Mouse (Mus musculus) kidney, postnatal 10 days (tissue): ENCODE measurements around the gene Zc3hav1l.

Experiments
- DNase-seq: peaks from one replicate; pipeline ENCODE4 v3.0.0; 2021; ENCODE audit warnings: mixed read lengths

The Zc3hav1l gene

DNA sequence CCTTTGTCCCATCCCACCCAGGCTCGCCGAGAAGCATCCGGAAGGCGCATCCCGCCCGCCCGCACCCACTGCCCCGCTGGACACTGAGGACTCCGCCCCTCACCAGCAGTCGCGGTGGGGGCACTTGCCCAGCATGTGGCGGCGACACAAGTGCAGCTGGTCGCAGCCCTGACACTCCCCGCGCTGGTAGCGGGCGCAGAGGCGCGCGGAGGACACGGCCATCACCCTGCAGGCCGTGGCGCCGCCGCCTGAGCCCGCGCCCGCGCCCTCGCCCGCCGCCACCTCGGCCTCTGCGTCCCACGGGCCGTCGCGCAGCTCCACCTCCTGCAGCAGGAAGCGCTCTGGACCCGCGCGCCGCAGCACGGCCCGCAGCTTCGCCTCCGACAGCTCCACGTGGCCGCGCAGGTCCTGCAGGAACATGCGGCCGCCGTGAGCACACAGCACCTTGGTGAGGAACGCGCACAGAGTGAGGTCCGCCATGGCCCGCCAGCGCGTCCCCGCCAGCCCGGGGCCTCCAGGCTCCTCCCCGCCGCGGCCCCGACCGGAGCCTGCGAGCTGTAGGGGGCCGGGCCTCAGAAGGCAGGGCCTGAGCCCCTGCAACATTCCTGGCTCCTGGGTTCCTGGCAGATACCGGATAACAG is at the start of gene Zc3hav1l:
TSS of gene Zc3hav1l (minus strand) at position 499 of the 641 bp plus-strand sequence.
- DNase-seq, result peak; percentile 86

DNA sequence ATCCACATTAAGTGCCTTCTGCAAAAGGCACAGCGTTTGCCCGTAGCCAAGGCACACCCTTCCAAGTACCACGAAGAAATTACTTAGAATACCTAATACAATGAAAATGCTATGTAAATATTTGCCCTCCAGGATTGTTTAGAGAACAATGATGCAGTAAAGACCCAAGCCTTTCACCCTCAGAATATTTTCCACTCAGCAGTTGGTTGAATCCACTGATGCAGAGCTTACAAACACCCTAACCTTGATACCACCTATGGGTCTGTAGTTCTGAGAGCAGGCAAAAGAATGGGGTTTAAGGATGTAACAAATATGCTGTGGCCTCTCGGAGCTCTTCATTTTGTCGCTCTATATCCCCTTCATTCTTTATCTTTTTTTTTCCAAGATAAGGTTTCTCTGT is 48.8 kb upstream of the Zc3hav1l start:
- DNase-seq, result no peak

DNA sequence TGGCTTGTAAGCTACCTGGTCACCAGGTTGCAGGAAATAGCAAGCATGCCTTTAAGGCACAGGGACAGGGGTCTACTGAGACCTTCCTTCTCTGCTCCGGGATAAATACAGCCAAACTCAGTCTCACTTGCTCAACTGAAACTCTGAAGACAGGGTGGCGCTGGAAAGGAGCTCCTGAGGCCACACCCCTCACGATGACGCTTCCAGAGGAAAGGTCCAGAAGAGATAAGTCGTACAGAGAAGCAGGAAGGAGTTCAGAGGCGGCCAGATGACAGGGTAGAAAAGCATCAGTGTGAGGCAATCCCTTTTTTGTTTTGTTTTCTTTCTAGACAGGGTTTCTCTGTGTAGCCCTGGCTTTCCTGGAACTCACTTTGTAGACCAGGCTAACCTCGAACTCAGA is 46.7 kb upstream of the Zc3hav1l start:
- DNase-seq, result peak; percentile 49

- no peak for DNase-seq
Observed at GRCm38 (mm10) chr6:38344006-38344670, 45.1 kb upstream of the Zc3hav1l start.

- DNase-seq, result no peak
Observed at GRCm38 (mm10) chr6:38343581-38343980, 44.5 kb upstream of the Zc3hav1l start.

DNA sequence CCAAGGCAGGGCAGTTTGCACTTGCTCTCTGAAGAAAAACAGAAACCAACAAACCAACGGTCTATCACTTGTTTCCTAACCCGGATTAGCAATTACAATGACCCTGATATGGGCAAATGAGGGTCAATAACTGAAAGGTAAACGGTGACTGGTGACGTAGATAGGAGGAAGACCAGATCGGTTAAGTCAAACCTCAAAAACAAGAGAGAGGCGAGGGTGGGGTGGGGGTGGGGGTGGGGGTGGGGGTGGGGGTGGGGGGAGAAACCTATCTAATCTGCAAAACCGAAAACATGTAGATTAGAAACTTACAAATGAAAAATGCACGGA is 43.6 kb upstream of the Zc3hav1l start:
- no peak for DNase-seq

- DNase-seq, result no peak
Observed at GRCm38 (mm10) chr6:38341751-38342665, 42.9 kb upstream of the Zc3hav1l start.

- DNase-seq, result no peak
Observed at GRCm38 (mm10) chr6:38339078-38339477, 40.0 kb upstream of the Zc3hav1l start.

- peak; percentile 31 for DNase-seq
Observed at GRCm38 (mm10) chr6:38337951-38338350, 38.9 kb upstream of the Zc3hav1l start.

GRCm38 (mm10) chr6:38337166-38337705 is 38.2 kb upstream of the Zc3hav1l start:
- no peak for DNase-seq

DNA sequence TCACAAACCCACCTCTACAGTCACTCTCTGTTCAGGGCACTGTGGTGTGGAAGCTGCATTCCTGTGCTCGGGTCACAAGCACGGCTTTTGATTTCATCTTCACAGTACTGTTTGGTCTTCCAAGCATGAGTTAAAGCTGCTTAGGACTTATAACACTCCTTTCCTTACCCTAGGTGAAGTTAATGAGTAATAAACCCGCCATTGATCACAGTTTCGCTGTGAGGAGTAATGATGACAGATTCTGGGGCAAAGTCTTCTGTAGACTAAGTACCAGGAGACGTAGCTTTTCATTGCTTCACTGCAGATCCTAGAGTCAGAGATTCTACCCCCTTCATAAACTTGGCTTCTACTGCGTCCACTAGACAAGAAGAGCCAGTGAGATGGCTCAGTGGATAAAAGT is 36.2 kb upstream of the Zc3hav1l start:
- no peak for DNase-seq

- peak; percentile 75 for DNase-seq
Observed at GRCm38 (mm10) chr6:38326596-38326995, 27.5 kb upstream of the Zc3hav1l start.

DNA sequence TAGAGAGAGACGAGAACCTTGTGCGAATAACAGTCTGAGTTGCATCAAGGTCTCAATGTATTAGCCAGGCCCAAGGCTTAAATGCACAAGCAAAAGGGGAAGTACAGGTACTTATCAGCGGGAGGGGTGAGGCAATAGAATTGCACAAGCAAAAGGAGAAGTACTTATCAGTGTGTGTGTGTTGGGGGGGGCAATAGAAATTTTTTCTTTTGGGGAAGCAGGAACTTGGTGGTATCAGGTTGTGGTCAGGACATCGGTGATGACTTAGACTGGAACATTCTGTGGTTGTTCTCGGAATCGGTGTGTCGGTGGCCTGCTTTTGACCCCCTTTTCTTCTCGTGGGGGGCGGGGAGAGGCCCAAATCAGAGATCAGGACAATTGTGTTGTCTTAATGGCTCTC is 21.6 kb upstream of the Zc3hav1l start:
- DNase-seq, result no peak

- no peak for DNase-seq
Observed at GRCm38 (mm10) chr6:38316050-38316449, 17.0 kb upstream of the Zc3hav1l start.

- no peak for DNase-seq
Observed at GRCm38 (mm10) chr6:38309741-38310140, 10.7 kb upstream of the Zc3hav1l start.

DNA sequence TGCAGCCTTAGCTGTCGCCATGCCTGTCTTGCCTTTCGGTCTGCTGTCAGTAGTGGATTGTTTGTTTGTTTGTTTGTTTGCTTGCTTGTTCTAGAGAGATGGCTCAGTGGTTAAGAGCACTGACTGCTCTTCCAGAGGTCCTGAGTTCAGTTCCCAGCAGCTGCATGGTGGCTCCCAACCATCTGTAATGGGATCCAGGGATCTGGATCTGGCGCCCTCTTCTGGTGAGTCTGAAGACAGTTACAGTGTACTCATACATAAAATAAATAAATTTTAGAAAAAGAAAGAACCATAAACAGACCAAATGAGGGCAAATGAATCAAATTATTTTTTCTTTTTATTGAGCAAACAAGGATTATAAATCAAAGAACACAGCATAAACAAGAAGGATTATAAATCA is 5.9 kb upstream of the Zc3hav1l start:
- DNase-seq, result no peak

DNA sequence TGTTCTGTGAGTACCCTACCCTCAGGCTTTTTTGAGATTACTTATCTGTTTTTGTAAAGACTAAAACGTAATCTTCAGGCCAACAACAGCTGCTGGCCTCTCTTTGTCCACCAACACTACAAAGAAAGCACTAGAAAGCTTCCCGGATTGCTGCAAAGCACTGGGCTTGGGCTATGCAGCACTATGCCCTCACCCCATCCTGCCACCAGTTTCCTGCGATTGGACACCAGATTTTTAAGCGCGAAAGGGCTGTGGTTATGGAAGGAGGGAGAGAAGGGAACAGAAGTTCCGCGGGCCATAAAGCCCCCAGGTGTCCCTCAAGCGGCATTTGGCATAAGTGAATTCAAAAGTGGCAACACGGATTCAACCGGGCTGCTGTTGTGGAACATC is 818 bp downstream of the Zc3hav1l start:
- peak; percentile 27 for DNase-seq

- no peak for DNase-seq
Observed at GRCm38 (mm10) chr6:38297580-38298245, 1.3 kb downstream of the Zc3hav1l start.

- DNase-seq, result peak; percentile 16
Observed at GRCm38 (mm10) chr6:38293708-38294107, 5.4 kb downstream of the Zc3hav1l start.

- DNase-seq, result no peak
Observed at GRCm38 (mm10) chr6:38292871-38293646, 6.0 kb downstream of the Zc3hav1l start.

DNA sequence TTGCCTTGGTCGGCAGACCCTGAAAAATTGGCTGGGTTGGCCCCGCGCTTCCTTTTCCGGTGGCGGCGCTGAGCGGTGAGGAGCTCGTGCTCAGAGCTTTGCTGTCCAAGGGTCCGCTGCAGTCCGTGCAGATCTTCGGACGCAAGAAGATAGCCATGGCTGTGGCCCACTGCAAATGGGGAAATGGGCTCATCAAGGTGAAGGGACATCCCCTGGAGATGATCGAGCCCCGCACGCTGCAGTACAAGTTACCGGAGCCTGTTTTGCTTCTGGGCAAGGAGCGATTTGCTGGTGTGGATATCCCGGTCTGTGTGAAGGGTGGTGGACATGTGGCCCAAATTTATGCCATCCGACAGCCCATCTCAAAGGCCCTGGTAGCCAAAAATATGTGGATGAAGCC is 14.6 kb downstream of the Zc3hav1l start:
- no peak for DNase-seq

GRCm38 (mm10) chr6:38264466-38264865 is 34.6 kb downstream of the Zc3hav1l start:
- DNase-seq, result no peak
